Mouse (Mus musculus): ENCODE results near the gene Rhobtb1.

DNA sequence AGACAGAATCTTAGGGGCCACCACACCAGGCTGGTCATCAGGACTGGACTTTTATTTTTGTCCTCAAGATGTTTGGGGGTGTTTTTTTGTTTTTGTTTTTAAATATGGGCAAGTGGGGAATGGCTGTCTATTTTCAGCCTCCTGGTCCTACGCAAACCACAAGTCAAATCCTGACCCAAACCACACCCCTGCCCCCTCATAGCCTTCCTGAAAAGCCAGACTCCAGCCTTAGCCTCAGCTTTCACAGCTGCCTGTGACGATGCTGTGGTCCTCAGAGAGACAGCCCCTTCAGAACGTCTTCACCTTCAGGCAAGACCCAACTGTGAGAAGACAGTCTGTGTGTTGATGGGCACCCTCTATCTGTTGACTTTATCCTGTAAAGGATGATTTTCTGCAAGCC lies 95.5 kb downstream of the Rhobtb1 start:
- no peak for TF ChIP-seq CTCF (IDR thresholded peaks at IDR 0.05; ENCODE audit: low read depth)
- no peak for TF ChIP-seq EP300 (IDR thresholded peaks at IDR 0.05; ENCODE audit: low read depth)
